Mouse (Mus musculus) lung, postnatal 14 days (tissue): ENCODE data around the gene Nt5dc2.

Source experiments
- DNase-seq: peaks from one replicate; pipeline ENCODE4 v3.0.0; 2021

The Nt5dc2 gene

DNA sequence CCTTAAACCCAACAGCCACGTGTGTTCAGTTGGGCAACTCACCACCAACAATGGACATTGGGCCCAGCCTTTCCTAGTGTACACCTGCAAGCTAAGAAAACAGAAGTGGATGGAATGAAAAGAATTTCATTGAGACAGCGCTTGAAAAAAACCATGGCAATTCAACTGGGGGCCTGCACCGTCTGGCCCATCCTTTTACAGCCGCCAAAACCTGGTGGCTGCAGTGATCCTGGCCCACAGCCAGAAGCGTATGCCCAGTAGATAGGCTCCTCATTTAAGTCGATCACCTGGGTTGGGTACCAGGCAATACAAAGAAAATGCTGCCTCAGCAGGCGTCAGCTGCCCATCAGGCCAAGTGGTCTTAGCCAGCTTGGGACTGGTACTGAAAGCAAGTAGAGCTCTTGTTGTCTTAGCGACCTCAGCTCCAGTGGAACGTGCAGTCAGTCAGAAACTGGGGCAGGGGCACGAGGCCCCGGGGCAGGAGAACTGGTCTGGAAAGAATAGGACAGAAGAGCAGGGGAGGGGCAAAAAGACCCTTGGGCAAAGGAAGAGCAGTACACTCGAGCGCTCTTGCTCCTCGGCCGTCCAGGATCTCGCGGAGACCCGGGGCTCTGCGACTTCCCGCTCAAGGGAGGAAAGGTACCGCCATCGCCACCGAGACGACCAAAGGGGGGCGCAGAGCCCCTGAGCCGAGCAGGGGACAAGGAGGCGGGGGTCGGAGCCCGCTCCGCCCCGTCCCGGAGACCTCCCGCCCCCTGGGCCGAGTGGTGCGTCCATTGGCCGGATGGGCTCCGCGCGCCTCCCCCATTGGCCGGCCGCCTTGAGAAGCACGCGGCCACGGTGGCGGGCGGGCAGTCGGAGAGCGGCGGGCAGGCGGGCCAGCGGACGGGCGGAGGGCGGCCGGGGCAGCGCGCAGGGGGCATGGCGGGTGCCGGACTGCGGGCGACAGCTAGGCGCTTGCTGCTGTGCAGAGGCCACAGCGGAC, at the start of gene Nt5dc2:
Gene Nt5dc2, plus strand, starts transcription at position 818 of the 985 bp plus-strand sequence.
- peak; percentile 91 for DNase-seq

DNA sequence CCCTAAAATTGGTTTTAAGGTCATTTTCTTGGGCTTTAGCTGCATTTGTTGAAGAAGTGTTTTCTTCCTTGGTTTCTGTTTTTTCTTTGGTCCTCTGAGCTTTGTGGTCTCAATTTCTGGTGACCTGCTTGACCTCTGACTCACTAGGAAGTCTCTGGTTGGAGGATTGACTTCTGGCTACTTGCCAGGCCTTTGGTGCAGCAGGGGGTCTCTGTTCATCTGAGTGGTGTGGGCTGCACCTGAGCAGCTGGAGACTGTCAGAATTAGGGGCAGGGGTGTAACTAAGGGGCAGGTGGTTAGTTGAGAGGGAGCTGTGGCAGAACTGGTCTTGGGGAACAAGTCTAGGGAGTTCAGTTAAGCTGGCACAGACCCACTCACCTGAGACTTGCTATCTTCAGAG, 49.7 kb upstream of the Nt5dc2 start:
- DNase-seq = no peak

DNA sequence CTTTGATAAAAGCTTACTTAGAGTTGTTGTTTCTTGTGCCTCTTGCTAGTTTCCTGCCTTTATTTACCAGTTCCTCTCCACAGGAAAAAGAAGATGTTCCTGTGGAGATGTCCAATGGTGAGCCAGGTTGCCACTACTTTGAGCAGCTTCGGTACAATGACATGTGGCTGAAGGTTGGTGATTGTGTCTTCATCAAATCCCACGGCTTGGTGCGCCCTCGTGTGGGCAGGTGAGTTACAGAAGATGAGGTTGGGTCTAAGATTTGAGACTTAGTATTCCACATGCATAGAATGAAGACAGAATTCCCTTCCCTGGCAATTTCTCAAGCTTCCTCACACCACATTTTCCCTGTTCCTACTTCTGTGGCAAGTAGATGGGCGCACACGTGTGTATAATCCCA, 43.4 kb upstream of the Nt5dc2 start:
- DNase-seq = peak; percentile 15

DNA sequence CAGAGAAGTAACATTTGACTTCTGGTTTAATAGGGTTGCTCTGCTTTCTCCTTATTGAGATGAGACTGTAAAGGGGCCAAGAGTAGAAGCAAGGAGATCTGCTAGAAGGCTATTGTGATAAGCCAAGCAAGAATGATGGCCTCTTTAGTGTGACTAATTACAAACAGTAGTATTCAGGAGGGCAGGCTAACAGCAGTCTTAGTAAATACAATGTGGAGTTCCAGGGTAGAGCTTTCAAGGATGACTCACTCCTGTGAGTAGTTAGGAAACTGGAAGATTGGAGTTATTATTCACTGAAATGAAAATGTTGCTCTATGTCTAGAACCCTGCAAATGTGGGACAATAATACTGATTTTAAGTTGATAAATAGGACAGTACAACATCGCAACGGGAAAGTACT, 42.3 kb upstream of the Nt5dc2 start:
- DNase-seq = no peak

DNA sequence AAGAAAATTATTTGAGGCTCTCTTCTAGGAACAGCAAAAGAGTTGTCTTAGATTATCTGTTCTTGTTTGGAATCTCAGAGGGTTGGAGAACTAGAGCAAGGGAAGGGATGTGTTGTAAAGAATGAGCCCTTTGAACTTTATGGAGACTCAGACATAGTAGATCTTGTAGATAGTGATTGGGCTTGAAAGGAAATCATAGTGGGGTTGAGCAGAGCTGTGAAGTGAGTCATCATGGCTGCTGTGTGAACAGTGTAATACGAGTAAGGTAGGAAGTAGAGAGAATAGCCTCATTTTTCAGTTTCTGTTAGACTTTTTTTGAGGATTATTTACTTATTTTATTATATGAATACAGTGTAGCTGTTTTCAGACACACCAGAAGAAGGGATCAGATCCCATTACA, 40.9 kb upstream of the Nt5dc2 start:
- no peak for DNase-seq

DNA sequence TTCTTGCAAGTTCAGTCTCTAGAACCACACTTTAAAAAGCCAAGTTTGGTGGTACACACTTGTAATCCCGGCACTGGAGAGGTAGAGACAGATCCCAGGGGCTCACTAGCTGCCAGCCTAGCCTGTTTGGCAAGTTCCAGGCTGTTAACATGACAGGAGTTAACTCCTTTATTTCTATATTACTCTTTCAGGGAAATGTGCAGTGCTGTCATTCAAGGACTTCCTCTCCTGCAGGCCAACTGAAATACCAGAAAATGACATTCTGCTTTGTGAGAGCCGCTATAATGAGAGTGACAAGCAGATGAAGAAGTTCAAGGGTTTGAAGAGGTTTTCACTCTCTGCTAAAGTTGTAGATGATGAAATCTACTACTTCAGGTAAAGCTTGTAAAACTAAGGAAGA, 25.7 kb upstream of the Nt5dc2 start:
- DNase-seq = no peak

DNA sequence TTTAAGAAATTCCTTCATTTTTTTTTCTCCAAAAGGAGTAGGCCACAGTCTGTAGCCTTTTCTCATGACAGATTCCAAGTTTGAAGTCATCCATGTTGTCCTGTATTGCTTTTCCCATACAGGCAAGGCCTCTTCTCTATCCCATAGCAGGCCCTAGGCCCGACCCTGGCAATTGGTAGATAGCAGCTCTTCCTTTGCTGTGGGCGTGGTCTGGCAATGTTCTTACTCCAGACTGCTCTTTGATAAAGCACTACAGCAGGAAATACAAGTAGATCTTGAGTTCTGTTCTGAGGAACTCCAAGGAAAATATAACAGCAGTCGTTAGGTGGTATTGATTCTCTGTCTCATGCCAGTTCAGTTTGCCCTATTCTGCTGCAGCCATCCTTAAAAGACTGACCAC, 20.2 kb upstream of the Nt5dc2 start:
- no peak for DNase-seq

DNA sequence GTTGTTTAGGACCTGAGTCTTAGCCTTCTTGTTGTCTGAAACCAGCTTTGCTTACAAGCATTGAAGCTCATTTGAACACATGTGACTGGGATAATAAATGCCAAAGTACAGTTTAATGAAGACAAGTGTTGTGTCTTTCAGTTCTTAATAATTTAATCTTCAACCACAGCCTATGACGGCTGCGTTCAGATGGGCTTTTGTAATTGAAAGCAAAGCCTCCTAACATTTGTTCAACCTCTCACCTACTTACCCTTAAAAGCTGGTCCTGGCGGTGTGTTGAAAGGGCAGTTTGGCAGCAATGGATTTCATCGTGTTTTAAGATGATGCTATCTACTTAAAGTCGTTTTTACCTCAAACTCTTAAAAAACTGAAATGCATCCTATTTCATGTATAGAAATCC, 18.7 kb upstream of the Nt5dc2 start:
- DNase-seq = no peak

DNA sequence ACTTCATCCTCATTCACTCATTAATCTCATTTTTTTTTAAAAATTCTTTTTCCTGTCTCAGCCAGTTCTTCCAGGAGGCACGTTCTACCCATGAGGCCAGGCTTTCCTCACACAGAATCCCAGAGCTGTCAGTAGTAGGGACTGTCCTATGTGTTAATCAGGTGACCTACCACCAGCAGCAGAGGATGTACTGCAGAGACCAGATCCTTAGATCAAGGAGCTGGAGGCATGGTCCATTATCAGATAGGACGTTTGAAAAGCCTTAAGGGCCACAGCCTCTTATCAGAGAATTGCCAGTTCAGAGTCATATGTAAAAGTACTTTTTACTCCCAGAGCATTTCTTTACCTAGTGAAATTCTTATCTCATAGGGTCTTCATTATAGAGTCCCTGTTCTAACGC, 16.8 kb upstream of the Nt5dc2 start:
- DNase-seq = no peak

DNA sequence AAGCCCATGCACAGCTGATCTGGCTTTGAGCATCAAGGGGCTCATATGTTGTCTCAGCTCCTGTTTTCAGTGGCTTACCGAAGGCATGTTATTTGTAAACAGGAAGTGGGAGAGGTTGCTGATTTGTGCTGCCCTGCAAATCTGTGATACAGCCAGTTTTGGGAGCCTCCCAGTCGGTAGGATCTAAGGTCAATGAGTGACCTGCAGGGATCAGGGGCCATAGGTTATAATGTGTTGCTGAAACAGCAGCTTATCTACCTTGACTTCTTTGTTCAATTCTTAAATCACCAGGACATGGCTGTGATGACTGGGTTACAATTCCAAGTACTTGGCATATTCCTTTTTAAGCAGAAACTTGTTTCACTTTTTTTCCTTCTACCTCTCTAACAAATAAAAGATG, 15.3 kb upstream of the Nt5dc2 start:
- DNase-seq = no peak

DNA sequence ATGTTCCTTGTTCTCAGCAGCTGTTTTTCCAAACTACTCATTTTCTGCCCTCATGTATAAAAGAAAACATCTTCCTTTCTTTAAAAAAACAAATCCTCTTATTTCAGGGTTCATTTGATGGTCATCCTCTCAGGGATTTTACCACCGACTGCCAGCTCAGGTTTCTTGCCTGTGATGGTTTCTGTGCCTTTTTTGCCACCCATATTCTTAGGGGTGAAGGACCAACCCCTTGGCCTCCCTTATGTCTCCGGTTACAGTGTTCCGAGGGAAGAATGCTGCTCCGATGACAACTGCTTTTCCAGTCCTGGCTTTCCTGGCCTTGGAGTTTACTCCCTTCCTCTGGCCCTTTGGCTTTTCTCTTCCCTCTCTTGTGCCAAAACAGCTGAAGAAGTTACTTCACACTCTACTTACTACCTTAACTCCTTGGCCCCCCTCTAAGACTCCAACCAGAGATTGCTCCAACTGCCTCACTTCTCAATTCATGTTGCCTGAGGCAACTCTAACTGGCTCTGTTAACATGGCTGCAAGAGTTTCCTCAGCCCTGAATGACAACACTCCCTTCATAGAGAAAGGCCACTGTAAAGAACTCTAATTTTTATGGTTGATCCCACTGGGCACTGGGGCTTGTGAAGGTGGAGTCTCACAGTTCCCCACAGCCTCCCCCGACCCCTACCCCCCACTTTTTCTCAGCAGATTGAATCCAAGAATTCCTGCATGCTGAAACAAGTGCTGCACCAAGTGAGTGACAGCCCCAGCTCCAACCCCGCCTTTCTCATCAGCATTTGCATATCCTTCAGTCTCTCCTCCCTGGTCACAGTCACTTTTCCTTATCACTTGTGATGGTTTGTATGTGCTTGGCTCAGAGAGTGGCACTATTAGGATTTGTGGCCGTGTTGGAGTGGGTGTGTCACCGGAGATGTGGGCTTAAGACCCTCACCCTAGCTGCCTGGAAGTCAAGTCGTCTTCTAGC, 5.5 kb upstream of the Nt5dc2 start:
- no peak for DNase-seq

DNA sequence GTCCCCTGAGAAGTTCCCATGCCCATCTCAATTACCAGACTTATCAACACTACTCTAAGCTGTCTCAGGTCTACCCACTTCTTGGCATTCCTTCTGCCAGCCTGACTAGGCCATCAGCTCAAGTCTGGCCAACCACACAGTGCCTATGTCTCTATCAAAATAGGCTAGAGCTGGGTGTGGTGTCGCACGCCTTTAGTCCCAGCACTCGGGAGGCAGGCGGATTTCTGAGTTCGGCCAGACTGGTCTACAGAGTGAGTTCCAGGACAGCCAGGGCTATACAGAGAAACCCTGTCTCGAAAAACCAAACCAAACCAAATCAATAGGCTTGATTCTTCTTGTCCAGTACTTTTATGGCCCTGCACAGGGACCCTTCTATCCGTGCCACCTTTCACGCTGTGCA, 4.0 kb upstream of the Nt5dc2 start:
- no peak for DNase-seq

DNA sequence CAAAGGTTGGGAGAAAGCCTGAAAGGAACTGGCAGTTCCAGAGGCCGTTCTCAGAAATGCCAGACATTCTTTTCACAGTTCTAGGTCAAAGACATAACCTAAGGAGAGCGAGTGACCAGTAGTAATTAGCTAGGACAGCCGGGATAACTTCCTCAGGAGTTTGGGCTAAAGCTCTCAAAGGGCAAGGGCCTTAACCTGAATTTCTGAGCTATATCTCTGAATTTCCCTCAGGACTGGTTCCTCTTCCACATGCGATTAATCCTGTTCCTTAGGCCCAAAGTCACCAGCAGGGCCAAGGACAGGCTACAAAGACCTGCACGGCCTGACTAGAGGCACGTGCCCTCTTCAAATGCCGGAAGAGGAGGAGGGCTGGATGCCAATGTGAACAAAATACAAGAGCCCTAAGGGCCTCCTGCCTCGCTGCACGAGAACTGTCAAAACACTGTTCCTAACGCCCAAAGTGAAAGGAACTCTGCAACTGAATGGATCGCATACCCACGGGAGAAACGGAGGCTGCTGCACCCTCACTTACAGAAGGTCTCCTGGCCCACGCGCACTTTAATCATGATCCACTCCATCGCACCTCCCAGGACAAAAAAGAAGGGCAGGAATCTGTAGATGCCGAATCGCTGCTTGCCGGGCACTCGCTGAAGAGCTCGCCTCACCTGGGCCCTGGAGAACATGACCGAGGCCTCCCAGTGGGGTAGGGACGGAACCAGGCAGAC, 2.6 kb upstream of the Nt5dc2 start:
- peak; percentile 78 for DNase-seq

DNA sequence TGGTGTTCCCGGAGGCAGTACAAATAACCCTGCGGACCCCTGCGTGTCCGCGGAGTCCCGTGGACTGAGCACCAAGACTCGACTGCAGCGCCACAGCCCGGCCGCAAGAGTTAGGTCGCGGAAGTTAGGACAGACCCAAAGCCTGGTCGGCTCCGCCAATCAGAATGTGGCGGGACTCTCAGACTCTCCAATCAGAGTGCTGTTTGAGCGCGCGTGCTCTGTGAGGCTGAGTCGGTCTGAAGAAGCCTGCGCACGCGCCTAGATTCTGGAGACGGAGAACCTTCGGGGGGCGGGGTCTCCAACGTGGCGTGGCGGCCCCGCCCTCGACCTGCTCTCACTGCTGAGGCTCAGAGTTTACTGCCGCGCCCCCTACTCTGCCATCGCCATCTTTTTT, 2.0 kb upstream of the Nt5dc2 start, which contains the start of gene Smim4:
Gene Smim4, minus strand, starts transcription at position 131 of the 394 bp plus-strand sequence.
- peak; percentile 98 for DNase-seq

DNA sequence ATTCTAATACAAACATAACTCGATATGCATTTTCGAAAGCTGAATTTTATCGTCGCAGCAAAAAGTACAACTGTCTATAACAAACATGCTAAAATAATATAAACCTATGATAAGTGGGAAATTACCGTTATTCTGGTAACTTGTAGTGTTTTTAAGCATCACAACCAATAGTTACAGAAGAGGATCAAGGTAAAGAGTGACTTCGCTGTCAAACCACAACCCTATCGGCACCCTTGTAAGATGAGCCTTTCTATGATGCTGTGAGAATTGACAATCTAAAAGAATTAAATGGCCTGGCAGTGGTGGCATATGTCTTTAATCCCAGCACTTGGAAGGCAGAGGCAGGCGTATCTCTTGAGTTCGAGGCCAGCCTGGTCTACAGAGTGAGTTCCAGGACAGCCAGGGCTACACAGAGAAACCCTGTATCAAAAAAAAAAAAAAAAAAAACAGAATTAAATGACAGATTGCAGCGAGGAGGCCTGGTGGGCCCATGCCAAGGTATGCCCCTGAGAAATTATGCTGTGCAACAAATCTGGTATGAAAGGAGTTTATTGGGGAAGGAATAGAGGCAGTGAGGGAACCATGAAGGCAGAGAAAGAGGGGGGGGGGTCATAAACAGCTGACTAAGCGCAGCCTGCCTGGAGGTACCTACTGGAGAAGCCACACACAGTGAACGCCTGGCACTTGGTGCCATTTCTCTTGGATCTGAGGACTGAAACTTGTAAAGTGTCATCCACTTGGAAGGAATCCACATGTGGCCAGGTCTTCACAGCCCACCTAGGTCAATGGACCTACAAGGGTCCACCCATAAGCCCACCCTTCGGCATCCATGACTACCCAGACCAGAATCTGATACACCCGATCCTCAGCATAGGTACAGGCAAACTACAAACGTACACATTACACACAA, 1.3 kb upstream of the Nt5dc2 start:
- no peak for DNase-seq

DNA sequence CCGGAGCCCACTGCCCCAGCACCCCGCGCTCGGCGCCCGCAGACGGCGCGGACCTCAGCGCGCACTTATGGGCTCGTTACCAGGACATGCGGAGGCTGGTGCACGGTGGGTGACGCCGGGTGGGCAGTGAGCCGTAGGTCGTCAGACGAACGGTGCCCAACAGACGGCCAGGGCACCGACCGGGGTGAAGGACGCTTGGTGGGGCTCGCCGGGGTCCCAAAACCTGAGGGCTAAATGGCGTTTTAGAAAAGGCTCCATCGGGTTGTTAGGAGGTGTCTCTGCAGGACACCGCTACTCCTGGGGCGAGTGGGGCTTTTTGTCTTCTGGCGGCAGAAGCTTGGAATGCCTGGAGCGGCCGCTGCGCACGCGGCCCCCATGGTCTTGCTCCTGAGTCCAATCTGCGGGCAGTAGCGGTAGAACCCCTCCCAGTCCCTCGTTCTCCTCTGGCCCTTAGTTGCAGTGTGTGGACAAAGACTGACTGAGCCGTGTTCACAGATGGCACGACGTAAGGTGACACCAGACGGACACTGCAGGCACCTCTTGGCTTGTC, 494 bp downstream of the Nt5dc2 start:
- no peak for DNase-seq

DNA sequence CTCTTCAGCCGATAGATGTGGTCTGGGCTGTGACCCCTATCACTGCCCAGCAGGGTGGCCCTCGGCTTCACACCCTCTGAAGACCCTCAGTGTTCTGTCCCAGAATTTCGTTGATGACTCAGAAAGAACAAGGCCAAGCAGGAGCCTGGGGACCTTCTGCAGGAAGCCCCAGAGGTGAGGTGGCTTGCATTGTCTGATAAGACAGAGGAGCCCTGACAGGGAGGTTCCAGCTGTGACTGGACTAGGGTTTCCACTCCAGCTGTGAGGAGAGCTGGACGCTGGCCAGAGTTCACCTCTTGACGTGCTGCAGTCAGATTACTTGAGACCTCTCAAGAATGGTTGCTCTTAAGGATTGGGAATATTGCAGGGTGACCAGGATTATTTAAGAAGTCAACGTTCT, 1.2 kb downstream of the Nt5dc2 start:
- DNase-seq = peak; percentile 71

DNA sequence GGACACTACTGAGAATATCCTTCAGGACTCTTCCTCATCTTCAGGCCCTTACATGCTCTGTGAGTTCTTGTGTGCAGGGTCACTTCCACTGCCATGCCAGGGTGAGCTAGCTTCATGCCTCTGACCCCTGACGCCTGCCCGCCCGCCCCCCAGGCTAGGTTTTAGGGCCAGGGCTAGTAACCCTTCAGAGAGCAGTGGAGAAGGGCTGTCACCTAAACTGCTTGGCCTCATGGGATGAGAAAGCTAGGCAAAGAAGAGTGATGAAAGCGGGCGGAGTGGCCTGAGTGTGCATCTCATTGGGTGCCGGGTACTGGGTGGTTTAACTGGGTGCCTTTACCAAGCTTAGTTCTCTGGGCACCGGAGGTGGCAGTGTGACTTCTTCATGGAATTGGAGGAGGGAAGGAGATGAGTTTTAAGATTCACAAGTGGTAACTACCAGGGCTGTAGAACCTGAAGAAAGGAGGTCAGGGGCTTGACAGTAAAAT, 1.7 kb downstream of the Nt5dc2 start:
- no peak for DNase-seq

DNA sequence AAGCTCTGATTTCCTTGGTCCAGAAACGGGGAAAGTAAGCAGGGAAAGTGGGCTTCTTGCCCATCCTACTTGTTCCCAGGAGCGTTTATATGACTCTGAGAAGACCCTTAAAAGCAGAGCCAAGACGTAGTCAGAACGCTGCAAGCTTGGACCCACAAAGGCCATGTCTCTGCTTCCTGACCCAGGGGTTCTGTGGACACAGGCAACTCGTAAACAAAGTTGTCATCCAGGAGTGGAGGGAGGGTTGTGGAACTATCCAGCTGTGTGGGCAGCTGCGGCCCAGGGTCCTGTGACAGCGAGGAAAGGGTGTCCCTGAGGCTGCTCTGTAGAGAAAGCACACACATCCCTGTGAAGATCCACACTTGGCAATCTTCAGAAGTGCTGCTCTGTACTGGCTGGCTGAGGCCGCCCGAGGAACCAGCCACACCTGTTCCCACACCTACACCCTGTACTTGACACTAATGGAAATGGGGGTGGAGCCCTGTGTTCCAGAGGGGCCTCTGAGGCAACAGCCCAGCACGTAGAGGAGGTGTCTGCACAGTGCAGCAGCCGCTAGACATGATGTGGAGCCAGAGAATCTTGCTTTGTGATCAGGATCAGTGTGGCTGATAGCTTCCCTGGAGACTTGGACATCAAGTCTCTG, 2.3 kb downstream of the Nt5dc2 start:
- peak; percentile 65 for DNase-seq
